Mouse (Mus musculus): ENCODE results near the gene Srxn1. TPM values are rescaled to one million over a fixed set of nuclear protein-coding genes. Genes with fewer than 3 reads are reported as not detected.
A peak's percentile ranks its signal among the peaks of the same experiment; 100 is the strongest.

The Srxn1 gene
- total and polyA plus RNA-seq, 3 experiments, result not detected

GRCm38 (mm10) chr2:152084298-152084697, 21.0 kb upstream of the Srxn1 start:
- no peaks in the 10 kb centered on the region for H3K79me2 ChIP-seq (replicated peaks; ENCODE audit: control insufficient read depth, extremely low read depth, insufficient read depth, poor library complexity, severe bottlenecking)
- no peak overlapping the region for H3K9ac ChIP-seq (ENCODE audit: insufficient read depth, low read depth)
- no peaks in the 10 kb centered on the region for H3K36me3 ChIP-seq (replicated peaks in 1 of 2; ENCODE audit: control insufficient read depth in 1 of 2, insufficient read depth in 1 of 2, low read length in 1 of 2)
- no peak overlapping the region for H3K4me2 ChIP-seq (ENCODE audit: insufficient read depth, low read depth, poor library complexity, severe bottlenecking)
- in situ Hi-C loops (cut with MboI; ENCODE audit: low pct_ligation_motif_present, low pct_unique_long_range_greater_than_20kb, low sequenced_read_pairs) (no loop called here), dilution Hi-C loops (cut with MboI; ENCODE audit: extremely low pct_ligation_motif_present, extremely low pct_unique_long_range_greater_than_20kb, low sequenced_read_pairs) (no loop called here)
- no peak overlapping the region for H3K27ac ChIP-seq (ENCODE audit: insufficient read depth, low read depth)
- no peak overlapping the region for H3K4me3 ChIP-seq (replicated peaks in 1 of 3; ENCODE audit: low read depth in 2 of 3, low read length in 2 of 3, poor library complexity in 1 of 3)
- DNase-seq (ENCODE audit: extremely low read depth), result no peak
- H3K27me3 ChIP-seq (replicated peaks), result peaks cover 94% of the 10 kb centered on the region
- TF ChIP-seq MAFK (IDR thresholded peaks at IDR 0.05; ENCODE audit: insufficient replicate concordance, low read length), result peak; percentile 94
- no peak for TF ChIP-seq NELFE (IDR thresholded peaks at IDR 0.05; ENCODE audit: low read depth, low read length)
- TF ChIP-seq ZKSCAN1 (IDR thresholded peaks at IDR 0.05; ENCODE audit: borderline replicate concordance, low read depth, low read length), result no peak
- TF ChIP-seq MAX (IDR thresholded peaks at IDR 0.05; ENCODE audit: low read length), result no peak
- peaks cover 5 to 13% of the 10 kb centered on the region in 2 experiments; a peak in 3 of 4 replicates for H3K4me1 ChIP-seq (ENCODE audit: control insufficient read depth in 1 of 2, insufficient read depth in 2 of 2)
- no peaks in the 10 kb centered on the region for H3K9me3 ChIP-seq (replicated peaks; ENCODE audit: low read length)

- no peaks in the 10 kb centered on the region for H3K79me2 ChIP-seq (replicated peaks; ENCODE audit: control insufficient read depth, extremely low read depth, insufficient read depth, poor library complexity, severe bottlenecking)
- no peak overlapping the region for H3K9ac ChIP-seq (ENCODE audit: insufficient read depth, low read depth)
- peaks cover 95% of the 10 kb centered on the region for H3K27me3 ChIP-seq (replicated peaks)
- DNase-seq (ENCODE audit: extremely low read depth), result no peak
- H3K4me2 ChIP-seq (ENCODE audit: insufficient read depth, low read depth, poor library complexity, severe bottlenecking), result no peak overlapping the region
- dilution Hi-C loops (cut with MboI; ENCODE audit: extremely low pct_ligation_motif_present, extremely low pct_unique_long_range_greater_than_20kb, low sequenced_read_pairs) (no loop called here), in situ Hi-C loops (cut with MboI; ENCODE audit: low pct_ligation_motif_present, low pct_unique_long_range_greater_than_20kb, low sequenced_read_pairs) (no loop called here)
- H3K9me3 ChIP-seq (replicated peaks; ENCODE audit: low read length), result peaks cover 11% of the 10 kb centered on the region
- H3K27ac ChIP-seq (ENCODE audit: insufficient read depth, low read depth), result no peak overlapping the region
- peaks cover 4 to 10% of the 10 kb centered on the region in 2 experiments; a peak in 3 of 4 replicates for H3K4me1 ChIP-seq (ENCODE audit: control insufficient read depth in 1 of 2, insufficient read depth in 2 of 2)
- TF ChIP-seq POLR2A (IDR thresholded peaks at IDR 0.05; ENCODE audit: low read depth, low read length), result no peak
- no peak for TF ChIP-seq MYC (IDR thresholded peaks at IDR 0.05; ENCODE audit: low read depth, low read length)
- TF ChIP-seq ZKSCAN1 (IDR thresholded peaks at IDR 0.05; ENCODE audit: borderline replicate concordance, low read depth, low read length), result no peak
- no peak overlapping the region for H3K4me3 ChIP-seq (replicated peaks in 1 of 3; ENCODE audit: low read depth in 2 of 3, low read length in 2 of 3, poor library complexity in 1 of 3)
- no peaks in the 10 kb centered on the region for H3K36me3 ChIP-seq (replicated peaks in 1 of 2; ENCODE audit: control insufficient read depth in 1 of 2, insufficient read depth in 1 of 2, low read length in 1 of 2)
Observed at GRCm38 (mm10) chr2:152085414-152085813, 19.9 kb upstream of the Srxn1 start.

- no peaks in the 10 kb centered on the region for H3K79me2 ChIP-seq (replicated peaks; ENCODE audit: control insufficient read depth, extremely low read depth, insufficient read depth, poor library complexity, severe bottlenecking)
- peaks cover 93% of the 10 kb centered on the region for H3K27me3 ChIP-seq (replicated peaks)
- no peak overlapping the region for H3K9ac ChIP-seq (ENCODE audit: insufficient read depth, low read depth)
- H3K9me3 ChIP-seq (replicated peaks; ENCODE audit: low read length), result peaks cover 12% of the 10 kb centered on the region
- no peak overlapping the region for H3K4me3 ChIP-seq (replicated peaks in 1 of 3; ENCODE audit: low read depth in 2 of 3, low read length in 2 of 3, poor library complexity in 1 of 3)
- dilution Hi-C loops (cut with MboI; ENCODE audit: extremely low pct_ligation_motif_present, extremely low pct_unique_long_range_greater_than_20kb, low sequenced_read_pairs), result no loop called here
- TF ChIP-seq CTCF (conservative IDR thresholded peaks at IDR 0.05 in 1 of 2, IDR thresholded peaks at IDR 0.05 in 1 of 2; ENCODE audit: low read depth in 2 of 2, low read length in 2 of 2) (peak in 1 of 2 experiments; percentile 34; a peak in 2 of 4 replicates), RAD21 (IDR thresholded peaks at IDR 0.05; ENCODE audit: low read depth, low read length) (peak; percentile 10), PAX5 (IDR thresholded peaks at IDR 0.05; ENCODE audit: low read length) (no peak), POLR2A (IDR thresholded peaks at IDR 0.05; ENCODE audit: low read depth, low read length) (no peak), NRF1 (IDR thresholded peaks at IDR 0.05; ENCODE audit: low read depth, low read length) (no peak)
- H3K36me3 ChIP-seq (replicated peaks in 1 of 2; ENCODE audit: control insufficient read depth in 1 of 2, insufficient read depth in 1 of 2, low read length in 1 of 2), result no peaks in the 10 kb centered on the region
- in situ Hi-C loops (cut with MboI; ENCODE audit: low pct_ligation_motif_present, low pct_unique_long_range_greater_than_20kb, low sequenced_read_pairs), result no loop called here
- no peak for DNase-seq (ENCODE audit: extremely low read depth)
- no peak overlapping the region for H3K4me2 ChIP-seq (ENCODE audit: insufficient read depth, low read depth, poor library complexity, severe bottlenecking)
- no peak overlapping the region for H3K27ac ChIP-seq (ENCODE audit: insufficient read depth, low read depth)
- H3K4me1 ChIP-seq (ENCODE audit: control insufficient read depth in 1 of 2, insufficient read depth in 2 of 2), result peaks cover 4 to 11% of the 10 kb centered on the region in 2 experiments; a peak in 3 of 4 replicates
Observed at GRCm38 (mm10) chr2:152086451-152086850, 18.9 kb upstream of the Srxn1 start.
